ENCODE assay signal across 8 mouse cellular contexts in genomic region chr13:23449235-23450095, GRCm38 (mm10). TPM values are rescaled to one million over a fixed set of nuclear protein-coding genes. Genes with fewer than 3 reads are reported as not detected.
DNase-seq lines count a peak whose midpoint lies in the region; ATAC-seq and TF ChIP-seq lines count a peak whose summit lies in the region.

No protein-coding gene starts in this region.

- DNase-seq in 3T3-L1 (ENCODE audit: low read depth, low spot score), result peak; percentile 92
- no peak for DNase-seq in G1E (ENCODE audit: low spot score)
- peak; percentile 58 to 61 for DNase-seq in cerebellum, postnatal 36 days
- DNase-seq in heart, adult 2 months, result peak; percentile 57 to 62
- DNase-seq in kidney, postnatal 0 days (ENCODE audit: low spot score), result peak; percentile 90
- peak; percentile 73 for DNase-seq in lung, postnatal 10 days
- DNase-seq in right cerebral cortex, postnatal 25 days, result peak; percentile 48
- DNase-seq in layer of hippocampus, adult 9-10 months (ENCODE audit: low spot score), result no peak

- peaks cover 36% of the 10 kb centered on the region for H3K4me1 ChIP-seq in G1E (ENCODE audit: insufficient read depth, low read depth, low read length)
- H3K4me1 ChIP-seq in heart, adult 2 months (ENCODE audit: control insufficient read depth, insufficient read depth, low read length), result no peaks in the 10 kb centered on the region; the same call in none of the 2 replicates
- no peaks in the 10 kb centered on the region for H3K4me1 ChIP-seq in kidney, postnatal 0 days (replicated peaks; ENCODE audit: insufficient read depth, low read length)

- H3K27ac ChIP-seq in heart, adult 2 months, result peak overlapping the region; percentile 21; the same call in 1 of the 2 replicates
- H3K27ac ChIP-seq in kidney, postnatal 0 days, result peak overlapping the region; percentile 26; the same call in 1 of the 2 replicates

- intact Hi-C loops in heart, adult 2 months (cut with DNase I), result loop anchor here (10.0 kb wide), 1 partner anchor 1595 kb away; no protein-coding TSS in a partner anchor

- H3K36me3 ChIP-seq in G1E (replicated peaks), result no peaks in the 10 kb centered on the region
- H3K36me3 ChIP-seq in heart, adult 2 months (ENCODE audit: control insufficient read depth, insufficient read depth, low read length), result no peaks in the 10 kb centered on the region; the same call in 1 of the 2 replicates
- no peaks in the 10 kb centered on the region for H3K36me3 ChIP-seq in kidney, postnatal 0 days (ENCODE audit: insufficient read depth, low read length)

- H3K9ac ChIP-seq in heart, adult 2 months (ENCODE audit: low read depth, low read length), result peak overlapping the region; percentile 54
- peak overlapping the region; percentile 47; the same call in 1 of the 2 replicates for H3K9ac ChIP-seq in kidney, postnatal 0 days (ENCODE audit: low read depth, low read length)

- 0 out of 2 replicates have a peak, but pooled peaks have one; percentile 16 for ATAC-seq in G1E (ENCODE audit: extremely low read depth, insufficient number of reproducible peaks, low FRiP score, poor library complexity, severe bottlenecking)
- ATAC-seq in kidney, postnatal 0 days (replicated peaks; ENCODE audit: low FRiP score, low read depth), result no peak

- peak overlapping the region; percentile 71 for H3K4me2 ChIP-seq in kidney, postnatal 0 days (ENCODE audit: low read length)

- H3K27me3 ChIP-seq in G1E (ENCODE audit: insufficient read depth, low read length), result no peaks in the 10 kb centered on the region
- H3K27me3 ChIP-seq in heart, adult 2 months (ENCODE audit: control insufficient read depth, insufficient read depth, low read length), result no peaks in the 10 kb centered on the region
- H3K27me3 ChIP-seq in kidney, postnatal 0 days (ENCODE audit: insufficient read depth, low read length), result no peaks in the 10 kb centered on the region

- H3K79me2 ChIP-seq in heart, adult 2 months (replicated peaks; ENCODE audit: control insufficient read depth, insufficient read depth, low read length), result no peaks in the 10 kb centered on the region

- TF ChIP-seq POLR2A in heart, adult 2 months (IDR thresholded peaks at IDR 0.05; ENCODE audit: insufficient read depth, low read depth, low read length), result no peak

- no peaks in the 10 kb centered on the region for H3K9me3 ChIP-seq in G1E (replicated peaks)
- no peaks in the 10 kb centered on the region for H3K9me3 ChIP-seq in kidney, postnatal 0 days (replicated peaks; ENCODE audit: low read length)

- WGBS in heart, adult 2 months, result under 1% methylated on average over 24 of the region's 24 CpGs
- WGBS in kidney, postnatal 0 days, result under 1% methylated on average over 24 of the region's 24 CpGs

- no peak for TF ChIP-seq CTCF in G1E (IDR thresholded peaks at IDR 0.05; ENCODE audit: low read depth, low read length)
- TF ChIP-seq CTCF in heart, adult 2 months (IDR thresholded peaks at IDR 0.05), result no peak
- no peak for TF ChIP-seq CTCF in kidney, postnatal 0 days (IDR thresholded peaks at IDR 0.05; ENCODE audit: low read depth)

- H3K4me3 ChIP-seq in G1E (ENCODE audit: low read depth, low read length), result peak overlapping the region; percentile 69
- H3K4me3 ChIP-seq in heart, adult 2 months, result peak overlapping the region; percentile 56
- peak overlapping the region; percentile 51 for H3K4me3 ChIP-seq in kidney, postnatal 0 days (replicated peaks; ENCODE audit: low read depth, low read length)

- TF ChIP-seq EP300 in heart, adult 2 months (IDR thresholded peaks at IDR 0.05; ENCODE audit: insufficient read depth, low read depth, low read length), result no peak

RNA-seq across cellular contexts. Expression of gene Btn1a1, which starts 16.2 kb away (rescaled TPM):
- total RNA-seq in G1E (2014; fragmentation: Nextera tagmentation) (18.3 and 31.6 TPM in 2 replicates), G1E (2017) (0.82 and 1.5 TPM in 2 replicates)
- polyA plus RNA-seq in G1E (2012), result 0.75 and 0.80 TPM in 2 replicates
- total RNA-seq in heart, adult 2 months (2021), result not detected
- 0.20 TPM in 1 of 2 replicates, not detected in the other for polyA plus RNA-seq in heart, adult 2 months (2012; rRNA removed)
- polyA plus RNA-seq in kidney, postnatal 0 days (2015; fragmentation: Nextera tagmentation; extraction: Ambion mirVana), result 0.06 TPM in 1 of 2 replicates, not detected in the other

RNA-seq across cellular contexts. Expression of gene Abt1, which starts 25.8 kb away (rescaled TPM):
- total RNA-seq in G1E (2014; fragmentation: Nextera tagmentation) (3.7 and 4.0 TPM in 2 replicates), G1E (2017) (9.5 and 11.4 TPM in 2 replicates)
- polyA plus RNA-seq in G1E (2012), result 6.5 and 6.9 TPM in 2 replicates
- 1 to 10 TPM; 3.9 to 5.1 TPM for total RNA-seq in heart, adult 2 months (2021)
- polyA plus RNA-seq in heart, adult 2 months (2012; rRNA removed), result 2.4 and 3.1 TPM in 2 replicates
- 10.0 and 10.4 TPM in 2 replicates for polyA plus RNA-seq in kidney, postnatal 0 days (2015; fragmentation: Nextera tagmentation; extraction: Ambion mirVana)

RNA-seq across cellular contexts. Expression of gene Btn2a2, which starts 39.2 kb away (rescaled TPM):
- total RNA-seq in G1E (2014; fragmentation: Nextera tagmentation), result not detected in 2 replicates
- total RNA-seq in G1E (2017), result 0.06 and 0.22 TPM in 2 replicates
- not detected in 2 replicates for polyA plus RNA-seq in G1E (2012)
- not detected for total RNA-seq in heart, adult 2 months (2021)
- polyA plus RNA-seq in heart, adult 2 months (2012; rRNA removed), result not detected in 2 replicates
- polyA plus RNA-seq in kidney, postnatal 0 days (2015; fragmentation: Nextera tagmentation; extraction: Ambion mirVana), result 0.13 and 0.28 TPM in 2 replicates

Comparison
In these comparisons a context has a peak if more than half of its experiments do, and no peak if none do; other contexts are left out.
1. DNase-seq: peak in 3T3-L1 (single experiment), cerebellum, postnatal 36 days (2 of 2), heart, adult 2 months (2 of 2), kidney, postnatal 0 days (single experiment), lung, postnatal 10 days (single experiment) and right cerebral cortex, postnatal 25 days (single experiment); none in G1E (single experiment) and layer of hippocampus, adult 9-10 months (single experiment).
2. Peak in every context shown above with its lines, with median percentiles within 50 percentile points of each other: H3K4me3 ChIP-seq.